Mouse (Mus musculus) embryo, embryonic 10.5 days (tissue): ENCODE measurements at regions not wholly inside any gene's neighbourhood (a gene's known extent, or its start where the extent isn't known, plus 50 kb on each side); places are given as distances from the start of the nearest gene placed in this dataset.

Experiments used
- DNase-seq: peaks from one replicate; pipeline ENCODE4 v3.0.0-alpha.2; 2015; ENCODE audit warnings: low spot score

- DNase-seq: no peak
These were observed 201.8 kb upstream of the Gm11042 start for GRCm38 (mm10) chr12:74518032-74518431.

DNA sequence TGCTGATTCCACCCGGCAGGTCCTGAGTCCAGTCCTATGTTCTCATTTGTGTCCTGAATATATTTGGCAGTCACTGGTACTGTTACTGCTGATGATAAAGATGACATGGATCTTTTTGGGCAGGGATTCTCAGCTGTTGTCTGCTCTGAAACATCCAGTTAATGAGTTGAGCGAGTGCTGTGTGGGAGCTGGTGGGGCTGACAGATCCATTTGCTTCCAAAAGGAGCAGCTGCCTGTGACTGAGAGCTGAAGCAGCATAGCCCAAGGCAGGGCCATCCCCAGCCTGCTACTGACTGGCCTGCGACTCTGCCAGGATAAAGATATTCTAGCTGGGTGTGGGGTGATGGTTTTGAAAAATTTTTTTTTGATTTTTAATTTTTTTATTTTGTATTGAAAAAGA, 200.3 kb upstream of the Gm11042 start:
- no peak for DNase-seq

- no peak for DNase-seq
These were observed 186.6 kb upstream of the Gm11042 start for GRCm38 (mm10) chr12:74502791-74503190.

DNA sequence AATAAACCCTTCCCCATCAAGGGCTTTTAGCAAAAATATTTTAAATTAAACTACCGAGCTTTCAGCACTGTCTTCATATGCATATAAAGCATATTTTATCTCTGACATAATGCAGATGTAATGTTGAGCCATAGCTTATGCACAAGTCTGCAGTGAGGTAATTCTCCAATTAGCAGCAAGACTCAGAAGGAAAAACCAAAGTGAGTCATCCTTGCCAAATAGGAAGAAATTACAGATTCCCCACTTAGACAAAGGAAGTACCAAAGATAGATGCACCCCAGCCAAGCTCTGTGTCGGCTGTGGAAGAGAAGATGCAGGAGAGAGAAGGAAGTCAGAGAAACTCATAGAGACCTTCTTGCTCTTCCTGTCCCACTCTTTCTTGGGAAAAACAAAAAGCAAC, 161.4 kb upstream of the Gm11042 start:
- no peak for DNase-seq

GRCm38 (mm10) chr12:74474741-74475140, 158.5 kb upstream of the Gm11042 start:
- no peak for DNase-seq

DNA sequence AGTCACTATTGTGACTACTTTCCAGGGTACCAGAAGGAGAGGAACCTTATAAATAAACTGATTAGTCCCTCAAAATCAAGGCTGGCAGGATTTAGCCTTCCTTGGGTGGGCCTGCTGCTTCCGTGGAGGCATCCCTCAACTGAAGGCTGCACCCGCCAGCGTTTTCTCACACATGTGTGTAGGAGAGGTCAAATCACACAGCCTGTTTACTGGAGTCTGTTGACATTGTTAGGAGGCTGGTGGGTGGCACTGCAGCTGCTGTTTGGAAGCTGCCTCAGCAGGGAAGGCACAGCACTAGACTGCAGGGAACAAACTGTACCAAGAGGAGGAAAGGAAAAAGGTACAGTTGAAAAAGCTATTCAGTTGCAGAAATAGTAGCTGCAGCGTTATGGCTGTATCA, 142.3 kb upstream of the Gm11042 start:
- DNase-seq: no peak

GRCm38 (mm10) chr12:74452375-74453090, 136.3 kb upstream of the Gm11042 start:
- DNase-seq: no peak

- DNase-seq: no peak
These were observed 132.1 kb upstream of the Gm11042 start for GRCm38 (mm10) chr12:74448248-74448647.

DNA sequence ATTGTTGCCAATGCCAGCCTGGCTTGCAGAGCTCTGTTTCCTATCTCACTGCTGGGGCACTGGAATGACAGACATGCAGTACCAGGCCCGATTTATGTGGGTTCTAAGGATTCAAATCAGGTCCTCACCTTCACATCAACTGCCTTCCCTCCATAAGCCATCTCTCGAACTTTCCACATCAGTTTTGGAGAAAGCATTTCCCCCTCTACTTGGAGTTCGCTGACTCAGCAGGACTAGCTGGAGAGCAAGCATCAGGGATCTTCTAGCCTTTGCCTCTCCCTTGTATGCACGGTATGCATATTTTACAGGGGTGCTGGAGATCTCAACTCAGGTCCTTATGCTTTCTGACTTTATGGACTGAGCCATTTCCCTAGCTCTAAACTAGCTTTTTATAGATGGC, 118.7 kb upstream of the Gm11042 start:
- no peak for DNase-seq

DNA sequence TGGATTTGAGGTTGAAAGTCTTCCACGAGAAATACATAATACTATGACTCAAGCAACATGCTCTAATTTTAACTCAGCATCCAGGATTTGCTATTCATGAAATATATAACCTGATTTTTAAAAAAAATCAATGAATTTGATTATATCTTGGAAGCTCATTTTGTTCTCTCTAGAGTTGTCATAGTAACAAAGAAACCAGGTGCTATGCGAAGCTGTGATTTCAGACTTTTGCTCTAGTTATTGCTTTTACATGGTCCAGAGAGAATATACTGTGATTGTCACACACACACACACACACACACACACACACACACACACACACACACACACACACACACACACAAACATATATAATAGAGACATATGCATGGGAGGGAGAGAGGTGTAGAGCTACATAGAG, 98.5 kb upstream of the Gm11042 start:
- DNase-seq: no peak

DNA sequence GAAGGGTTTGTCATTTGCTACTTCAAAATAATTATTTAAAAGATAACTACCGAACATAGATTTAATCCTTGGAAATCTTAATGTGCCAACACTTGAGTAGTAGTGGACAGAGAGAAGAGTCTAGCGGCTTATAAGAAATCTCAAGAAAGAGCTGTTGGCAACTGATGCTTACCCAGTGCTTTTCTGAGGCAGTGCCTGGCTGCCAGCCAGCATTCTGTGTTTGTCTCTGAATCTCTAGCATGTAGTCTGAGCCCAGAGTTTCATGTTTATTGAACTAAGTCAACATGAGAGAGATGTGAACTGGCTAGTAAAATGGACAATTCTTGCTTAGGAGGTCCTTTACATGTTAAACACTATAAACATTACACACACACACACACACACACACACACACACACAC, 94.3 kb upstream of the Gm11042 start:
- no peak for DNase-seq

DNA sequence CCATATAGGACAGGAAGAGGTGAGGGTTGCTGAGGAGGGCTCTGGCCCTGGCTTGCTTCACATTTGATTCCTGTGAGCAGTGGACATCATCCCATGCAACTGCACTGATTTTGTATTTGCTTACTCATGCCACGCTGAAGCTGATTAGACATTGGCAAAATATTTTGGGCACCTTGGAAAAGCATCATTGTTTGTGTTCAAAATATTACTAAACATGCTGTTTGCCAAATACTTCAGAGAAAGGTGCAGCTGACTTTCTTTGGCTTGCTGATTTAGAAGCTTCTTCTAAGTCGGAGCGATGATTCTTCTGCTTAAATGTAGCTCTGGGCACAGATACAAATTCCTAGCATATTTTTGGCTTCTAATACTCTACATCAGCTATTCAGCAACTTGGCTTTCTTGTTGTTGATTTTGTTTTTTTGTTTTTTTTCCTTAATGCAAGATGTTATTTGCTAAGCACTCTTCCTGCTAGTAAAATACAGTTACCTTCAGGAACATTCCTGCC, 91.4 kb upstream of the Gm11042 start:
- no peak for DNase-seq

GRCm38 (mm10) chr12:74389811-74390210, 73.6 kb upstream of the Gm11042 start:
- DNase-seq: no peak
